Mouse (Mus musculus) olfactory bulb, adult 2 months (tissue): ENCODE results near the gene Olfr666. TPM values are rescaled to one million over a fixed set of nuclear protein-coding genes. Genes with fewer than 3 reads are reported as not detected.
"Not testable (repeated sequence)": the region's sequence is repeated elsewhere in the genome, so short reads cannot be mapped to it uniquely, and the experiment has no call there.

Source experiments
- H3K27ac ChIP-seq: fragments of 200-500 bp; 2 replicates; pipeline ENCODE4 v1.5.1; 2012; ENCODE audit warnings: low read depth, low read length; ENCODE audit not compliant: insufficient read depth
- H3K4me1 ChIP-seq: fragments of 200-500 bp; 2 replicates; pipeline ENCODE4 v1.6.1; 2012; ENCODE audit warnings: low read length; ENCODE audit not compliant: control insufficient read depth, insufficient read depth
- H3K4me3 ChIP-seq: fragments of 200-500 bp; 2 replicates; pipeline ENCODE4 v1.5.1; 2012; ENCODE audit warnings: mild to moderate bottlenecking, low read depth, low read length, moderate library complexity; ENCODE audit not compliant: insufficient read depth
- CTCF ChIP-seq: fragments of 200-500 bp; IDR thresholded peaks from 2 replicates; pipeline ENCODE4 v1.5.1; 2012; ENCODE audit warnings: low read depth, mild to moderate bottlenecking, low read length, moderate library complexity; ENCODE audit not compliant: insufficient read depth
- POLR2A ChIP-seq: fragments of 200-500 bp; IDR thresholded peaks from 2 replicates; pipeline ENCODE4 v1.6.1; 2012; ENCODE audit warnings: mild to moderate bottlenecking, low read depth, low read length, moderate library complexity; ENCODE audit not compliant: insufficient read depth
- WGBS: fragments of 180-500 bp; shearing (Covaris S2); methylation state at CpG from one replicate; pipeline ENCODE4 v1.1.7; 2018; 5-methylcytosine and 5-hydroxymethylcytosine counted together
- polyA plus RNA-seq: library from polyadenylated mRNA; stranded (reverse); fragments of >200 nt; gene quantifications from 2 replicates; pipeline ENCODE4 v1.2.4, GENCODE M21; 2012; ENCODE audit warnings: low replicate concordance; ENCODE audit not compliant: missing spikeins, insufficient read depth, insufficient read length

Olfr666 gene
- not detected in 2 replicates for polyA plus RNA-seq

DNA sequence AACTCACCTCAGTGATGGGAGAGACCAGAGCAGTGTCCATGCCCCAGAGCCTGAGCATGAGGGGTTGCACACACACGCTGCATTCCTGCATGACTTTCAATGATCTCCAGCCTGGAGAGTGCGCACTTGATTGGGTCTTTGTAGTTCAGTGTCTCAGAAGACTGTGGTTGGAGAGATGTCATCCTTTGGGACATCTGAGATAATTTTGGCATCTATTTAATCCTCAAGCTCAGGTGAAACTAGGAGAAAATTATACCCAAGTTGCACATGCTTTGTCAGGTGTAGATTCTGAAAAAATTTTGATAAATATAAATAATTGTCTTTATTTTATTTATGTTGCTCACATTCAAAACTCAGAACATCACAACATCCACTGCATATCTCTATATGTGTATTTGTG is at the start of gene Olfr666:
Olfr666 (minus strand) TSS at position 101 of the 400 bp plus-strand sequence.
- WGBS = 95% methylated on average over 2 of the region's 2 CpGs
- Histone ChIP-seq H3K27ac (no peak within 1 kb of the TSS), H3K4me3 (no peak within 1 kb of the TSS), H3K4me1 (no peaks in the 10 kb centered on the region)
- TF ChIP-seq CTCF (no peak), POLR2A (no peak)

DNA sequence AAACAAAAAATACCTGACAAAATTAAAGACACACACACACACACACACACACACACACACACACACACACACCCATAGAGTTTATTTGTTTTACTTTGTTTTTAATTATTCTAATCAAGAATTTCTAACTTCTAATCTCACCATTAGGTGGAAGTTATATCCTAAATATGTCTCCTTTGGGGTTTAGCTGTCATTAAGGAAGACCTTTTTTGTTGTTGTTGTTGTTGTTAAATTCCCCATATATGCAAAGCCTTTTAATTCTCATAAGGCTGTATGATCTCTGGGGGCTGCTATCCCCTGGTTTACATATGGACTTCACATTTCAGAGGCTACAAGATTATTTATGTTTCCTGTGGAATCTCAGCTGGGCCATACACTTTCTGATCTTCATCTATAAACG is 38.2 kb upstream of the Olfr666 start, which contains the start of gene Olfr669:
Olfr669 (plus strand) TSS at position 301 of the 400 bp plus-strand sequence.
- TF ChIP-seq POLR2A = no peak
- TF ChIP-seq CTCF = no peak
- no peak within 1 kb of the TSS for H3K27ac ChIP-seq
- no peak within 1 kb of the TSS for H3K4me3 ChIP-seq
- H3K4me1 ChIP-seq = no peaks in the 10 kb centered on the region
- WGBS = 94% methylated on average over 1 of the region's 1 CpGs

DNA sequence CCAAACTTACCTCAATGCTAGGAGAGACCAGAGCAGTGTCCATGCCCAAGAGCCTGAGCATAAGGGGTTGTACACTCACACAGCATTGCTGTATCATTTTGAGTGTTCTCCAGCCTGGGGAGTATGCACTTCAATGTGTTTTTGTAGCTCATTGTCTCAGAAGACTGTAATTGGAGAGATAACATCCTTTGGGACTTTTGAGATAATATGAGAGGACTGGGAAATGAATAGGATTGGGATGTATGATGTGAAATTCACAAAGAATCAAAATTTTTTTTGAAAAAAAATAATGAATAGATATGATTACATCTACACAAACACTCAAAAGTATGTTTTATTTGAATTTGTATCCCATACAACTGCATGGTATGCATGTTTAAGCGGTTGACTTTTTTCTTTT is 32.2 kb upstream of the Olfr666 start, which contains the start of gene Olfr668:
Olfr668 (minus strand) TSS at position 101 of the 400 bp plus-strand sequence.
- 81% methylated on average over 1 of the region's 1 CpGs for WGBS

GRCm38 (mm10) chr7:104921382-104921781 is 25.6 kb upstream of the Olfr666 start, which contains the start of gene Olfr667:
TSS of gene Olfr667 (minus strand) at chr7:104921482.
- 94% methylated on average over 1 of the region's 1 CpGs for WGBS
- TF ChIP-seq CTCF (no peak), POLR2A (no peak)
- no peak within 1 kb of the TSS for H3K4me3 ChIP-seq

More for the DNA sequence above, 32.2 kb upstream of the Olfr666 start, which contains the start of gene Olfr668:
- Histone ChIP-seq H3K27ac (no peak within 1 kb of the TSS), H3K4me1 (no peaks in the 10 kb centered on the region), H3K4me3 (no peak within 1 kb of the TSS)
- no peak for TF ChIP-seq POLR2A
- no peak for TF ChIP-seq CTCF

DNA sequence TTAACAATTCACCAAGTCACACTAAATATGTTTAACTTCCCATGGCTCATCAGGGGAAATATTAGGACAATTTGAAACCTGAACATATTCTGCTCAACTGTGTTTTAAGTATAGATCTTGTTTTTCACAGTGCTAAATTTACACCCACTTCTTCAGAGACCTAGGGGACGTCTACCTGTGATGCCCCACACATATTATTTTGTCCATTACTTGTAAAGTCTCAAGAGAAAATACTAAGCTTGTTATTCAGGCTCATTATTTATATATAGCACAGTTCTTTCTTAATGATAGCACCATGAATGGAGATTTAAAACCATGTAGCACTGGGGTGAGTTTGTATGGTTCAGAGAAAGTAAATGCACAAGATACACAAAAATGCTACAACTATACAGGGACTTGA is 18.0 kb downstream of the Olfr666 start, which contains the start of gene Olfr665:
Olfr665 (plus strand) TSS at position 301 of the 400 bp plus-strand sequence.
- no peaks in the 10 kb centered on the region for H3K4me1 ChIP-seq
- no peak within 1 kb of the TSS for H3K4me3 ChIP-seq
- WGBS = 47% methylated on average over 1 of the region's 1 CpGs
- H3K27ac ChIP-seq = no peak within 1 kb of the TSS
- TF ChIP-seq CTCF (no peak), POLR2A (no peak)

More at GRCm38 (mm10) chr7:104921382-104921781, 25.6 kb upstream of the Olfr666 start, which contains the start of gene Olfr667:
- H3K4me1 ChIP-seq = no peaks in the 10 kb centered on the region
- H3K27ac ChIP-seq = no peak within 1 kb of the TSS

DNA sequence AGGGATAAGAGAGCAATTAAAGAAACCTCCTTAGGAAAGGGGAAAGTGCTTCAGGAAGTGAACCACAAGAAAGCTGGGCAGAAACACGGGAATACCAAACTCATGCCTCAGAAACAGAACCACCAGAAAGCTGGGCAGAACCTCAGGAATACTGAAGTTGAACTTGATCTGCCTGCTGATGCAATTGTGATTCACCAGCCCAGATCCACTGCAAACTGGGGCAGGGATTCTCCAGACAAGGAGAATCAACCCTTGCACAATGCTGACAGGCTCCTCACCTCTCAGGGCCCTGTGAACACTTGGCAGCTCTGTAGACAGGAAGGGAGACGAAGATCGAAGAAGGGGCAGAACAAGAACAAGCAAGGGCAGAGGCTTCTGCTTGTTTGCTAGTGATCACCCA is 34.4 kb downstream of the Olfr666 start:
- TF ChIP-seq CTCF (no peak), POLR2A (no peak)
- Histone ChIP-seq H3K4me1 (no peaks in the 10 kb centered on the region), H3K27ac (no peak overlapping the region), H3K4me3 (no peak overlapping the region)
- 83% methylated on average over 3 of the region's 3 CpGs for WGBS

GRCm38 (mm10) chr7:104857683-104858082 is 38.1 kb downstream of the Olfr666 start:
- WGBS = 81% methylated on average over 1 of the region's 1 CpGs
- TF ChIP-seq CTCF = no peak
- TF ChIP-seq POLR2A = no peak

DNA sequence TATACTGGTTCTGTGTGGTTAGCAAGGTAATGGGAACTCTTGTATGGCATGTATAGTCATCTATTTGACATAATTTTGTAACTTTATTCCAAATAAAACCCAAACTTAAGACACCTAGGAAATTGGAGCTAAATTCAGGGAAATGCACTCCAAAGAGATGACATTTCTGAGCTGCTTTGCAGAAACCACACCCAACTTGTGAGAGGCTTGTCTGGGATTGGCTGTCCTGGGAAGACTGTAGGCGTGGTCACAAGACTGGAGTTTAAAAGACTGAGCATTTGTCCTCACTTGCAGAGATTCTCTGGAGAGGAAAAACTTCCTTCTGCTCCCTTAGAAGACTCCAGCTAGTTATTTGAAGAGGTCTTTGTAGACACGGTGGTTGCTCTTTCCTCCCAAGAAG is 39.0 kb downstream of the Olfr666 start, which contains the start of gene Usp17la:
Usp17la (plus strand) TSS at position 301 of the 400 bp plus-strand sequence.
- not testable (repeated sequence) for H3K4me1 ChIP-seq, H3K27ac ChIP-seq, H3K4me3 ChIP-seq
- WGBS = 72% methylated on average over 2 of the region's 2 CpGs

More at GRCm38 (mm10) chr7:104857683-104858082, 38.1 kb downstream of the Olfr666 start:
- no peak overlapping the region for H3K27ac ChIP-seq
- H3K4me1 ChIP-seq = no peaks in the 10 kb centered on the region
- H3K4me3 ChIP-seq = no peak overlapping the region

GRCm38 (mm10) chr7:104855248-104855750 is 40.5 kb downstream of the Olfr666 start:
- no peak for TF ChIP-seq CTCF
- TF ChIP-seq POLR2A = no peak
- H3K4me1 ChIP-seq = no peaks in the 10 kb centered on the region
- no peak overlapping the region for H3K4me3 ChIP-seq
- no peak overlapping the region for H3K27ac ChIP-seq
- WGBS = 82% methylated on average over 3 of the region's 3 CpGs

GRCm38 (mm10) chr7:104851546-104851945 is 44.2 kb downstream of the Olfr666 start:
- WGBS = 74% methylated on average over 2 of the region's 2 CpGs
- H3K4me3 ChIP-seq, H3K27ac ChIP-seq, H3K4me1 ChIP-seq: not testable (repeated sequence)
